Mouse (Mus musculus) hindbrain, embryonic 10.5 days (tissue): ENCODE data around the gene Csnk2b. TPM values are rescaled to one million over a fixed set of nuclear protein-coding genes. Genes with fewer than 3 reads are reported as not detected.
A peak's percentile ranks its signal among the peaks of the same experiment; 100 is the strongest.

Experiments
- DNase-seq: peaks from one replicate; pipeline ENCODE4 v3.0.0-alpha.2; 2017; ENCODE audit warnings: low spot score
- H3K27ac ChIP-seq: fragments of 300-500 bp; sonication (generic); 2 replicates; pipeline ENCODE4 v1.5.1; 2016; ENCODE audit warnings: mild to moderate bottlenecking, moderate library complexity
- H3K27me3 ChIP-seq: fragments of 300-500 bp; sonication (generic); 2 replicates; pipeline ENCODE4 v1.6.1; 2016; ENCODE audit warnings: mild to moderate bottlenecking; ENCODE audit not compliant: poor library complexity, insufficient read depth, severe bottlenecking
- H3K36me3 ChIP-seq: fragments of 300-500 bp; sonication (generic); 2 replicates; pipeline ENCODE4 v1.6.1; 2016; ENCODE audit warnings: mild to moderate bottlenecking, moderate library complexity
- H3K4me1 ChIP-seq: fragments of 300-500 bp; sonication (generic); replicated peaks from 2 replicates; pipeline ENCODE4 v1.6.1; 2016; ENCODE audit warnings: mild to moderate bottlenecking
- H3K4me3 ChIP-seq: fragments of 300-500 bp; sonication (generic); 2 replicates; pipeline ENCODE4 v1.5.1; 2016; ENCODE audit warnings: mild to moderate bottlenecking, moderate library complexity
- H3K9me3 ChIP-seq: fragments of 300-500 bp; sonication (generic); 2 replicates; pipeline ENCODE4 v1.6.1; 2016; ENCODE audit warnings: mild to moderate bottlenecking, moderate library complexity
- WGBS: fragments of 180-500 bp; shearing (Covaris S2); methylation state at CpG from one replicate; pipeline ENCODE4 v1.1.7; 2016; 5-methylcytosine and 5-hydroxymethylcytosine counted together
- polyA plus RNA-seq: library from polyadenylated mRNA; unstranded; fragments of >200 nt; fragmentation: Nextera tagmentation; extraction: Ambion mirVana; gene quantifications from 2 replicates; pipeline ENCODE4 v1.2.1, GENCODE M21; 2016

The Csnk2b gene
- 303 and 328 TPM in 2 replicates for polyA plus RNA-seq

- Histone ChIP-seq H3K27ac (peak within 1 kb of the TSS; percentile 93), H3K4me1 (peaks cover 48% of the 10 kb centered on the region), H3K27me3 (no peaks in the 10 kb centered on the region), H3K4me3 (peak within 1 kb of the TSS; percentile 98), H3K36me3 (peaks cover 54% of the 10 kb centered on the region), H3K9me3 (no peaks in the 10 kb centered on the region)
- WGBS = 1% methylated on average over 19 of the region's 19 CpGs
- no peak for DNase-seq
Measured at GRCm38 (mm10) chr17:35121871-35122303, at the start of gene Csnk2b. Gene Csnk2b, minus strand, starts transcription at chr17:35122053.

GRCm38 (mm10) chr17:35168541-35169207 is 46.8 kb upstream of the Csnk2b start:
- Histone ChIP-seq H3K4me3 (no peak overlapping the region), H3K9me3 (no peaks in the 10 kb centered on the region), H3K27ac (0 out of 2 replicates have a peak overlapping the region, but pooled peaks have one; percentile 18), H3K4me1 (peaks cover 9% of the 10 kb centered on the region), H3K27me3 (no peaks in the 10 kb centered on the region; the same call in 1 of the 2 replicates), H3K36me3 (no peaks in the 10 kb centered on the region)
- 32% methylated on average over 4 of the region's 4 CpGs for WGBS
- DNase-seq = no peak

GRCm38 (mm10) chr17:35167794-35168193 is 45.9 kb upstream of the Csnk2b start:
- Histone ChIP-seq H3K4me1 (peaks cover 17% of the 10 kb centered on the region), H3K27ac (no peak overlapping the region), H3K27me3 (no peaks in the 10 kb centered on the region; the same call in 1 of the 2 replicates), H3K9me3 (no peaks in the 10 kb centered on the region), H3K4me3 (0 out of 2 replicates have a peak overlapping the region, but pooled peaks have one; percentile 0), H3K36me3 (peaks cover 2% of the 10 kb centered on the region)
- DNase-seq = no peak
- 92% methylated on average over 7 of the region's 7 CpGs for WGBS

GRCm38 (mm10) chr17:35166352-35167035 is 44.6 kb upstream of the Csnk2b start:
- H3K4me1 ChIP-seq = peaks cover 30% of the 10 kb centered on the region
- no peak for DNase-seq
- no peaks in the 10 kb centered on the region for H3K9me3 ChIP-seq
- H3K27me3 ChIP-seq = no peaks in the 10 kb centered on the region
- peak overlapping the region; percentile 100 for H3K27ac ChIP-seq
- peak overlapping the region; percentile 97 for H3K4me3 ChIP-seq
- H3K36me3 ChIP-seq = peaks cover 15% of the 10 kb centered on the region
- 73% methylated on average over 8 of the region's 8 CpGs for WGBS

GRCm38 (mm10) chr17:35165451-35166155 is 43.8 kb upstream of the Csnk2b start:
- Histone ChIP-seq H3K27ac (peak overlapping the region; percentile 100), H3K4me1 (peaks cover 30% of the 10 kb centered on the region), H3K4me3 (peak overlapping the region; percentile 97), H3K9me3 (no peaks in the 10 kb centered on the region), H3K27me3 (no peaks in the 10 kb centered on the region), H3K36me3 (peaks cover 24% of the 10 kb centered on the region)
- no peak for DNase-seq
- 27% methylated on average over 12 of the region's 12 CpGs for WGBS

- Histone ChIP-seq H3K36me3 (peaks cover 32% of the 10 kb centered on the region), H3K4me1 (peaks cover 30% of the 10 kb centered on the region), H3K9me3 (no peaks in the 10 kb centered on the region), H3K4me3 (peak within 1 kb of the TSS; percentile 97), H3K27ac (peak within 1 kb of the TSS; percentile 100), H3K27me3 (no peaks in the 10 kb centered on the region)
- under 1% methylated on average over 74 of the region's 89 CpGs for whole genome bisulfite sequencing
- peak; percentile 99 for DNase-seq
Measured at GRCm38 (mm10) chr17:35164568-35165450, 43.0 kb upstream of the Csnk2b start, which contains the start of gene Prrc2a. Gene Prrc2a, minus strand, starts transcription at chr17:35164897.

- DNase-seq = no peak
- no peaks in the 10 kb centered on the region for H3K27me3 ChIP-seq
- H3K9me3 ChIP-seq = no peaks in the 10 kb centered on the region
- H3K4me3 ChIP-seq = peak overlapping the region; percentile 97
- peak overlapping the region; percentile 100 for H3K27ac ChIP-seq
- peaks cover 38% of the 10 kb centered on the region for H3K36me3 ChIP-seq
- peaks cover 30% of the 10 kb centered on the region for H3K4me1 ChIP-seq
- WGBS = under 1% methylated on average over 28 of the region's 28 CpGs
Measured at GRCm38 (mm10) chr17:35164218-35164567, 42.3 kb upstream of the Csnk2b start.

GRCm38 (mm10) chr17:35163326-35164081 is 41.7 kb upstream of the Csnk2b start:
- H3K4me3 ChIP-seq = peak overlapping the region; percentile 97
- peaks cover 45% of the 10 kb centered on the region for H3K36me3 ChIP-seq
- no peaks in the 10 kb centered on the region for H3K9me3 ChIP-seq
- no peaks in the 10 kb centered on the region for H3K27me3 ChIP-seq
- H3K4me1 ChIP-seq = peaks cover 30% of the 10 kb centered on the region
- no peak for DNase-seq
- 26% methylated on average over 8 of the region's 8 CpGs for WGBS
- H3K27ac ChIP-seq = peak overlapping the region; percentile 100

- H3K27me3 ChIP-seq = no peaks in the 10 kb centered on the region
- peak overlapping the region; percentile 97 for H3K4me3 ChIP-seq
- peaks cover 30% of the 10 kb centered on the region for H3K4me1 ChIP-seq
- H3K9me3 ChIP-seq = no peaks in the 10 kb centered on the region
- H3K36me3 ChIP-seq = peaks cover 52% of the 10 kb centered on the region
- DNase-seq = no peak
- H3K27ac ChIP-seq = peak overlapping the region; percentile 100
- WGBS = 71% methylated on average over 12 of the region's 12 CpGs
Measured at GRCm38 (mm10) chr17:35162730-35163129, 40.9 kb upstream of the Csnk2b start.

- 82% methylated on average over 14 of the region's 14 CpGs for WGBS
- Histone ChIP-seq H3K4me3 (peak overlapping the region; percentile 97), H3K27me3 (no peaks in the 10 kb centered on the region), H3K36me3 (peaks cover 58% of the 10 kb centered on the region), H3K9me3 (no peaks in the 10 kb centered on the region), H3K4me1 (peaks cover 30% of the 10 kb centered on the region), H3K27ac (no peak overlapping the region)
- DNase-seq = no peak
Measured at GRCm38 (mm10) chr17:35162121-35162520, 40.3 kb upstream of the Csnk2b start.

- Histone ChIP-seq H3K27me3 (no peaks in the 10 kb centered on the region), H3K4me1 (peaks cover 28% of the 10 kb centered on the region), H3K4me3 (peak overlapping the region; percentile 97), H3K9me3 (no peaks in the 10 kb centered on the region), H3K36me3 (peaks cover 65% of the 10 kb centered on the region), H3K27ac (no peak overlapping the region)
- 90% methylated on average over 11 of the region's 11 CpGs for WGBS
- DNase-seq = no peak
Measured at GRCm38 (mm10) chr17:35161421-35161820, 39.6 kb upstream of the Csnk2b start.
